Mouse (Mus musculus): ENCODE measurements around the gene Mfsd4b1.

DNA sequence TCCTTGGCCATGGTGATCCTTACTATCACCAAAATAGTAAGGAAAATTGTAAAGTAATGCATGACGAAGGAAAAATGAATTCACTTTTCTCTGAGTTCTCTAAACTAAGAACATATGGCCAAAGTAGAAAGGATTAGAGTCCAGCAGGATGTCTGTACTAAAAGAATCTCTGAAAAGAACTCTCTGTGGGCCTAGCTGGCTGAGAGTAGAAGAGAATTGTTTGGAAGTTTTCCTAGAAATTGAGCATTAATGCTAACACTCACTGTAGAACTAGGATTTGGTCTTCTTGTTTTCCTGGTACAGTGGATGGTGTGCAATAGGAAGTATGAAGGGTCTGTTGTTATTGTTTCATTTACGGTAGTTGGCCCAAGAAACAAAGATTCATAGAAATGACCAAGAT, 69.9 kb downstream of the Mfsd4b1 start:
- no peak for TF ChIP-seq POLR2A (IDR thresholded peaks at IDR 0.05; ENCODE audit: borderline replicate concordance, extremely low read depth, insufficient read depth, insufficient read length, poor library complexity, severe bottlenecking)
- TF ChIP-seq CTCF (IDR thresholded peaks at IDR 0.05; ENCODE audit: borderline replicate concordance, extremely low read depth, insufficient read depth, insufficient read length), result no peak

Measured in brain, embryonic 14.5 days (tissue).